Mouse (Mus musculus) brain, embryonic 14.5 days (tissue): ENCODE data around the gene Tnrc6b.

Source experiments
- CTCF ChIP-seq: fragments of 200-500 bp; IDR thresholded peaks from 2 replicates; pipeline ENCODE4 v1.5.1; 2012; ENCODE audit warnings: inconsistent platforms, mild to moderate bottlenecking, moderate library complexity, borderline replicate concordance; ENCODE audit not compliant: insufficient read depth, insufficient read length; ENCODE audit errors: extremely low read depth
- POLR2A ChIP-seq: fragments of 200-500 bp; IDR thresholded peaks from 2 replicates; pipeline ENCODE4 v1.6.1; 2012; ENCODE audit warnings: mild to moderate bottlenecking, inconsistent platforms, borderline replicate concordance; ENCODE audit not compliant: poor library complexity, insufficient read depth, insufficient read length, severe bottlenecking; ENCODE audit errors: extremely low read depth

DNA sequence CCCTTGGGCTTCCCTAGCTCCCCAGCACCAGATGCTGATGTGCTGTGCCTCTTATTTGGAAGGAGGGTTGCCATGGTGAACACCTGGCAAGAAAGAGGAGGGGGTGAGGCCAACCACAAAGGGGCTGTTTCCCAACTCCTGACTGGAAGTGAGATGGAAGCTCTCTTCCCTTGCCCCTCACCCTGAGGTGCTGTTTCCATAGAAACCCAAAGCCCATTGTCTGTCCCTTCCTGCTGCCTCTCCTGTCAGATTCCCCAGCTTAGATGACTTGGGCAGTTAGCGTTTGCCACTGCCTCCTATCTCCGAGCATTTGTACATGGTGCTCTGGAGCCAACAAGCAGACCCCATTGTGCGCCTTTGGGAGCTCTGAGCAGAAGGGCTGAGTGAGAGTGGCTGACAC, 17.6 kb upstream of the Tnrc6b start:
- TF ChIP-seq CTCF = no peak
- TF ChIP-seq POLR2A = no peak
